Mouse (Mus musculus) myocyte (in vitro differentiated cells): ENCODE measurements around the gene Zbtb20.

Experiments
- MYOD1 ChIP-seq, 3 experiments: IDR thresholded peaks; one replicate each; pipeline ENCODE4 v1.6.1; 2011; ENCODE audit warnings: control low read depth in 2 of 3, low read depth in 2 of 3, mild to moderate bottlenecking in 2 of 3, moderate library complexity in 1 of 3; ENCODE audit not compliant: insufficient read length in 2 of 3, control insufficient read depth in 1 of 3
- MYOG ChIP-seq, 3 experiments: IDR thresholded peaks; one replicate each; pipeline ENCODE4 v1.6.1; 2011; ENCODE audit warnings: control low read depth in 2 of 3, low read depth in 2 of 3, mild to moderate bottlenecking in 2 of 3; ENCODE audit not compliant: insufficient read length in 2 of 3, control insufficient read depth in 1 of 3, insufficient read depth in 1 of 3
- POLR2A ChIP-seq: IDR thresholded peaks from one replicate; pipeline ENCODE4 v1.6.1; 2011; ENCODE audit warnings: low read depth, mild to moderate bottlenecking, control low read depth, moderate library complexity; ENCODE audit not compliant: insufficient read length
- TCF12 ChIP-seq: IDR thresholded peaks from one replicate; pipeline ENCODE4 v1.6.1; 2011; ENCODE audit warnings: mild to moderate bottlenecking, control low read depth; ENCODE audit not compliant: poor library complexity, insufficient read depth, severe bottlenecking
- USF1 ChIP-seq: IDR thresholded peaks from one replicate; pipeline ENCODE4 v1.6.1; 2011; ENCODE audit warnings: low read depth, mild to moderate bottlenecking, control low read depth, moderate library complexity

GRCm38 (mm10) chr16:43415864-43416263 is 540.2 kb downstream of the Zbtb20 start:
- TF ChIP-seq MYOD1 (IDR thresholded peaks at IDR 0.05; ENCODE audit: control insufficient read depth in 1 of 3, insufficient read length in 2 of 3, low read depth in 2 of 3) (no peak), POLR2A (no peak), USF1 (no peak), MYOG (IDR thresholded peaks at IDR 0.05; ENCODE audit: control insufficient read depth in 1 of 3, insufficient read depth in 1 of 3, insufficient read length in 2 of 3, low read depth in 2 of 3) (no peak), TCF12 (no peak)
